Mouse (Mus musculus) lung, postnatal 25 days (tissue): ENCODE results near the gene Cdc42ep5.

Experiments used
- DNase-seq: peaks from one replicate; pipeline ENCODE4 v3.0.0; 2022; ENCODE audit warnings: low spot score

Gene Cdc42ep5

DNA sequence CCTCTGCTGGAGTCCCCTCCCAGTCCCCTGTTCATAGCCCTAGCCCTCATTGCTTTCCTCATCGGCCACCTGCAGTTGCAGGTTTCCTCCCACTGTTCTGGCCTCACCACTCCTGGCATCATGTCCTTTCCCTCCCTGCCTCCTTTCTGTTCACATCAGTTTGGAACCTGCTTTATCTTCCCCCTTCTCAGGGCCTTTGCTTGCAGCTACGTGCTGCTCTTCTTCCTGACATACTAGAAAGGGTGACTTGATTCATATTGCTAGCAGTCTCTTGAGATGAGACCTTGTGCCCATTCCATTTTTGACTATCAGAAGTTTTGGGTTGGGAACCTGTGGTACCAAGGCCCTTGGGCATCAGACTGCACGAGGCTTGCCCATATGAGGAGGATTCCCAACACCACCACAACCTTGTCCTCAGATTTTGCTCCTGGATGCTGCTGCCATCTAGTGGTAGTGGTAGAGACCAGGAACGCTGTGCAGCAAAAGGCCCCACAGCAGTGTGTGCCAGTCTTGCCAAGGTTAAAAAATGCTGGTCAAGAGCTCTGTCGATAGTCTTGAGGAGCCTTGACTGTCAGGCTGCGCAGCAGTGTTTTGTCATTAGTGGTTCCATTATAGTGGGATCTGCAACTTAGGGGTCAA lies 19.0 kb downstream of the Cdc42ep5 start:
- DNase-seq, result peak; percentile 63

DNA sequence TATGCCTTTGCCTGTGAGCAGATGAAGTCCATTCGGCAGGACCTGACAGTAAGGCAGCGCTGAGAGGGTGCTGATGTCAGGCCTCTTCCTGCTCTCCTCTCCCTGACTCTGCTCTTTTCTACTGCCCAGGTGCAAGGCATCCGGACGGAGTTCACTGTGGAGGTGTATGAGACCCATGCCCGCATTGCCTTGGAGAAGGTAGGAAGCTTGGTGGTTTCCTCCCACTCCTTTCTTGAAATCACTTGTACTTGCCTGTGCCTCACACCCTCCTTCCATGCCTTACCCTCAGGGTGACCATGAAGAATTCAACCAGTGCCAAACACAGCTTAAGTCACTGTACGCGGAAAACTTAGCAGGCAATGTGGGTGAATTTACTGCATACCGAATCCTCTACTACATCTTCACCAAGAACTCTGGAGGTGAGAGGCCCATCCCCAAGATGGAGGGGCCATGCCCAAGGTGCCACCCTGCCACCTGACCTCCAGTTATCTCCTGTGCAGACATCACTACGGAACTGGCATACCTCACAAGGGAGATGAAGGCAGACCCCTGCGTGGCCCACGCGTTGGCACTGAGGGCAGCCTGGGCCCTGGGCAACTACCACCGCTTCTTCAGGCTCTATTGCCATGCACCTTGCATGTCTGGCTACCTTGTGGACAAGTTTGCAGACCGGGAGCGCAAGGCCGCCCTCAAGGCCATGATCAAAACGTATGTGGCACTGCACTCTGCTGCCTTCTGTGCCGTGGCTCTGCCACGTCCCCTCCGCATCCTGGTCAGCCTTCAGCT lies 19.7 kb downstream of the Cdc42ep5 start:
- DNase-seq, result no peak

DNA sequence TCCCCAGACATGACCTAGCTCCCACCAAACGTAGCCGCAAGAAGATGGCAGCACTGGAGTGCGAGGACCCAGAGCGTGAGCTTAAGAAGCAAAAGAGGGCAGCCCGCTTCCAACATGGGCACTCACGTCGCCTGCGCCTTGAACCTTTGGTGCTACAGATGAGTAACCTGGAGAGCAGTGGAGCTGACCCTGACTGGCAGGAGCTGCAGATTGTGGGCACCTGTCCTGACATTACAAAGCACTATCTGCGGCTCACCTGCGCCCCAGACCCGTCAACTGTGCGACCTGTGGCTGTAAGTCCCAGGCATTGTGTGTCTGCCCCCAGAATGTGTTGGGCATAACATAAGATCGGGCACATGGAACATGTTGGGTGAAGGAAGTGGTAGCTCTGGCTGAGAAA lies 20.6 kb downstream of the Cdc42ep5 start:
- DNase-seq, result no peak

DNA sequence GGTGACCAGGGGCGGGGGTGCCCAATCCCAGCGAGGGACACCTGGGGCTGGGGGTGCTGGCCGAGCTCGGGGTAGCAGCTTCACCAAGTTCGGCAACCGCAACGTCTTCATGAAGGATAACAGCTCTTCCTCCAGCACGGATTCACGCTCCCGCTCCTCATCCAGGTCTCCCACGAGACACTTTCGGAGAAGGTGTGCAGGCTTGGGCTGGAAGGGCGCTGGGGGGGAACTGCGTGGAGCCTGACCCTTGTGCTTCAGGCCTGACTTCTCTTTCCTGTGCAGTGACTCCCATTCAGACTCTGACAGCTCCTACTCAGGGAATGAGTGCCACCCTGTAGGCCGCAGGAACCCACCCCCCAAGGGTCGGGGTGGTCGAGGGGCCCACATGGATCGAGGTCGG lies 21.2 kb downstream of the Cdc42ep5 start:
- no peak for DNase-seq

DNA sequence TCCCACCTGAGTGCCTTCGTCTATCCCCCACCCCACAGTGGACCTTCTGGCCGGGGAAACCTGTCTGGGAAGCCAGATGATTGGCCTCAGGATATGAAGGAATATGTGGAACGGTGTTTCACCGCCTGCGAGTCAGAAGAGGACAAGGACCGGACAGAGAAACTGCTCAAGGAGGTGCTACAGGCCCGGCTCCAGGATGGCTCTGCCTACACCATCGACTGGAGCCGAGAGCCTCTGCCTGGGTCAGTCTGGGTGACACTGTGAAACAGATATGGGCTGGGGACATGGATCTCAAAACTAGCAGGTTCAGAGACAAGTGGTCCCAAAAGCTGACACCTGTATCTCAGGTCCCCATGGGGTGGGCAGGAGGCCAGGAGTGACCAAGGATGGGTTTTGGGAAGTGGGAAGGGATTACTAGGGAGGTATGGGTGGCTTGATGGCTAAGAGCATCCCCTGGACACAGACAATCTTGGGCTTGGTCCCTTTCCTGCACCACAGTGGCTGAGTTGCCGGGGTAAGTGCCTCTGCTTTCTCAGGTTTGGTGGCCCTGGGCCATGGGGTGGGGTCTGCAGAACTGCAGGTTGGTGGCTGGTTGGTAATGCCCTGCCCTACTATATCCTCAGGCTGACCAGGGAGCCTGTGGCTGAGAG lies 21.7 kb downstream of the Cdc42ep5 start:
- DNase-seq, result no peak

DNA sequence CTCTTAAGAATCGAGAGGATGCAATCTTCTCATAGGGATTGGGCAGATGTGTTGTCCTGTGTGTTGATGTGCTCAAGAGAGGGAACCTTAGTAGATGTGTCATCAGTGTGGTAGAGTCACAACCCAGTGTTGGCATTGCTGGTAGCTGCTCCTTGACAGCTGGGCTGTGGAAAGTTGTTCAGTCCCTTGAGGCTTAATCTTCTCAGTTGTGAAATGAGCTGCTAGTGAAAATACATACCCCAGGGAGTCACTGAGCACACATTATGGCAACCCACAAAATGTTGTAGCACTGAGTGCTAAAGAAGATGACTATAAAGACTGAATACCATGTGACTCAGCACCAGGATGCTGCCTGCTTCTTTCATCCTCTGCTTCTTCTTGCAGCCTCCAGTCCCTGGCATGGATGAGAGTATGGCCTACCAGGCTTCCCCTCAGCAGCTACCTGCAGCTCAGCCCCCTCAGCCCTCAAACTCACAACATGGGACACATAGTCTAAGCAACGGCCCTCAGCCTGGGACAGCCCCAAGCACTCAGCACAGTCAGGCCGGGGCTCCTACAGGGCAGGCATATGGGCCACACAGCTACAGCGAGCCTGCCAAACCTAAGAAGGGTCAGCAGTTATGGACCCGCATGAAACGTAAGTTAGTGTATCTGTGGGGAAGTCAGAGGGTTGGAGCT lies 22.9 kb downstream of the Cdc42ep5 start:
- no peak for DNase-seq

DNA sequence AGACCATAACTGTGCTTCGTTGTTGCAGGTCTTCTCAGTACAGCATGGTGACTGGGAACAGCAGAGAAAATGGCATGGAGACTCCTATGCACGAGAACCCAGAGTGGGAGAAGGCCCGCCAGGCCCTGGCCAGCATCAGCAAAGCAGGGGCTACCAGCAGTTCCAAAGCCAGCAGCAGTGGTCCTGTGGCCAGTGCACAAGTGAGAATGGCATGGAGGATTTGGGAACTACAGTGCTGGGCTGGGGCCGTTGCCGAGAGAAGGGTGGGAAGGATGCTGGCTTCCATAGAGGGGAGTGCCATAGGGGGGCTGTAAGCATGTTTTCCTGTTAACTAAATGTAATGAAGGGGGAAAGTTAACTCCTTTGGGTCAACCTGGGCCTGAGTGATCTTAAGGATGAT lies 25.3 kb downstream of the Cdc42ep5 start:
- DNase-seq, result no peak

DNA sequence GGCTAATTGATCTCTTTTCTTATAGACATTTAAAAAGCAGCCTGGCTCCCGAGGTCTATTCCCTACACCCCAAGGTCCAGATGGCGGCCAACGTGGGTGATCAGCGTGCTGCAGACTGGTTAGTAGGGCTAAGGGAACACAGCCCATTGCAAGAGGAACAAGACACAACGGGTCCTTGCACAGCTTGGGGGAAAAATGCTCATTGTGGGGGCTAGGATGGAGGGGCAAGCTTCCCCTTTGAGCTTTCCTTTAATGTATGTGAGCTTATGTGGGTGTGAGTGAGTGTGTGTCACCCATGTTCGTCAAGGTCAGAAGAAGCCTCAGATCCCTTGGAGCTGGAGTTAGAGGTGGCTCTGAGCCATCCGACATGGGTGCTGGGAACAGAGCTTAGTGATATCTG lies 26.0 kb downstream of the Cdc42ep5 start:
- DNase-seq, result no peak

DNA sequence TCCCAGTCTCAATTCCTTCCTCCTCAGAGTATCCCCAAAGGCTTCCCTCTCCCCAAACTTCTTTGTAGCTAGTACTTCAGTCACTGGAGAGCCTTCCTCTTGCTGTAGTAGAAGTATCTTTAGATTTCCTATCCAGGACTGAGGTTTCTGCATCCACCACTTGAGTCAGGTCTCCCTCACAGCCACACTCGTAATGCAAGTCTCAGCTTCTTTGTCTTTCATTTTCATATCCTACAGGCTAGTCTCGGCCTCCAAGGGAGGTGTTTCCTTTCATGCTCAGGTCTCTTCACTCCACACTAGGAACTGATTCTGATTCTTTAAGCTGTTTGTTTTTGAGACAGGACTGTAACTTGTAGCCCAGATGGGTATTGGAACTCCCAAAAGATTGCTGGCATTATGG lies 26.5 kb downstream of the Cdc42ep5 start:
- DNase-seq, result no peak

DNA sequence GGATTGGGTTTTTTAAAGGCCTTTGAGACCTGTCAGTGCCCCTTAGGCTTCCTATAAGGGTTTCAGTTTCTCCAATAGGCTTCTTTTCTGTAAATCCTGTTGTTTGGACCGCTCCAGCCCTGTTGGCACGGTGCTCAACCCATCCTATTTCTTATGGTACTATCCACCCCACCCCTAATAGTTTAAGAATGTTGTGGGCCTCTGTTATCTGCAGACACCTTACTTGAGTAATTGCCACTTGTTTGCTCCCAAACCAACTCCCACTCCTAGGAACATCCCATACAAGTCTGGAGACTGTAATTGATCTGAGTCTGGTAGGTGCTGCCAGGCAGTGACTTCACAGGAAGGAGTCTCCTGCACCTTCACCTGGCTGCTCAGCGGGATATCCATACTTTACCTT lies 26.9 kb downstream of the Cdc42ep5 start:
- DNase-seq, result no peak

DNA sequence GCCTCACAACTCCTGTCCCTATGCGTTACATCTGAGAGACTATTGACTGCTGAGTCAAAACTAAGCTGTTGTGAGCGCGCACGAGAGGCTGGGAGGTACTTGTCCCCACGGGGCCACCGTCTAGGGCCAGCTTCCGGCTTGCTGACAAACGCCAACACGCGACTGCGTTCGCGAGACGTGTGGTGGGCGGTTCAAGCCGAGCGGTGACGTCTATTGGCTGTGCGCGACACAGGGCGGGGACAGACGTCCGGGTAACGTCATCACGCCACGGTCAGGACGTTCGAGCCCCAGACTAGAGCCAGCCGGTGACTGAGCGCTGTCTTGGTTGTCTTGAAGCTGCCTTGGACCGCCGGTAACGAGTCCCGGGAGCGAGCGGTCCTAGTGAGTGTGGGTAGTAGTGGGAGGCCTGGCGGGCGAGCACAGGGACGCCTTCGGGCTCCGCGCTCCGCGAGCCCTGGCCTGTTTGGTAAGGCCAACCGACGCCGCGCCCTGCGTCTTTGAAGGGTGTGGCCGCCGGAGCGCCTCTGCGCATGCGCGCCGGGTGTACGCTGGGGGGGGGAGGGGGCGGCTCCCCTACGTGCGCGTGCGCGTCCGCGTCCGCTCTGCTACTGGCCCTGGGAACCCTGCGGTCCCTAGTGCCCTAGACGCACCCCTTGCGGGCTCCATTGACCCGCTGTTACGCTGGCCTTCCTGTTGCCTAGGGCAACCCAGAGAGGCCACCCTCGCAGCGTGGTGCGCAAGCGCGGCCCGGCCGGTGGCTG lies 27.7 kb downstream of the Cdc42ep5 start, which contains the start of gene Leng8:
Gene Leng8, plus strand, starts transcription at position 269 of the 761 bp plus-strand sequence.
- peak; percentile 99 for DNase-seq

DNA sequence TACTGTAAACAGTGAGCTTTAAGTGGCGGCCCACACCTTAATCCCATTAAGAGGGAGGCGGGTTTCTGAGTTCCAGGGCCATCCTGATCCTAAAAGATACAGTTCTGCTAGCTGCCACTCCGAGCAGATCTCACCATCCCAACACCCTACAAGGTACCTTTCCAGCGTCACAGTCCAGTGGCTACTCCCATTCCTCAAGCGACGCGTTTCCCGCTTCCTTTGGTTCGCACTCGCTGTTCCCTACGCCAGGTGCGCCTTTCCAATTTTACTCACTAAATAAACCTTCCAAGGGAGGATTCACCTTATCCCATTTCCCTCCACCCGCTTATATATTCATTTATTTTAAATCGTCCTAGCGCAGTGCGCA lies 28.3 kb downstream of the Cdc42ep5 start:
- no peak for DNase-seq

DNA sequence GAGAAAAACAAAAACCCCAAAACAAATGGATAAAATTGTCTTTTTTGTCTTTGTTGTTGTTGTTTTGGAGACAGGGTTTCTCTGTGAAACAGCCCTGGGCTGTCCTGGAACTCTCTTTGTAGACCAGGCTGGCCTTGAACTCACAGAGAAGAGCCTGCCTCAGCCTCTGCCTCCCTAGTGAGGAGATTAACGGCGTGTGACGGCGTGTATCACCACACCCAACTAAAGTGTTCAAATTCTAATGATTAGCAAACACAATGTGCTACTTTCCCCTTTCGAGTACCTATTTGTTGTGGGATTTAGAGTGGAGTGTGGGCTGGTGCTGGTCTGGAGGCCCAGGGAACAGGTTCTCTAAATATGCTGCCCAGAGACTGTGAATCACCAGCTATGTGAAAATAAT lies 29.7 kb downstream of the Cdc42ep5 start:
- DNase-seq, result no peak

DNA sequence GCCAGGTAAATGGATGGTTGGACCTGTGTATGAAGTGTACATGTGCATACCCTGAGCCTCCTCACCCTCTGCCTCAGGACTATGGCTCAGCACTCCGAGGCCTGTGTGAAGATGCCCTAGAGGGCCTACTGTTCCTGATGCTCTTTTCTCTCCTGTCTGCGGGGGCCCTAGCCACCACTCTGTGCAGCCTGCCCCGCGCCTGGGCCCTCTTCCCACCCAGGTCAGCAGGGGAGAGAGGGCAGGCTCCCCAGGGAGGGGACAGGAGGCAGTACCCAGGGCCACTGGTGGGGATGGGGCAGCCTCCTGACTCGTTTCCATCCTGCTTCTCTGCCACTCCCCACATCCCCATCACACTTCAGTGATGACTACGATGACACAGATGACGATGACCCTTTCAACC lies 31.7 kb downstream of the Cdc42ep5 start:
- DNase-seq, result no peak

DNA sequence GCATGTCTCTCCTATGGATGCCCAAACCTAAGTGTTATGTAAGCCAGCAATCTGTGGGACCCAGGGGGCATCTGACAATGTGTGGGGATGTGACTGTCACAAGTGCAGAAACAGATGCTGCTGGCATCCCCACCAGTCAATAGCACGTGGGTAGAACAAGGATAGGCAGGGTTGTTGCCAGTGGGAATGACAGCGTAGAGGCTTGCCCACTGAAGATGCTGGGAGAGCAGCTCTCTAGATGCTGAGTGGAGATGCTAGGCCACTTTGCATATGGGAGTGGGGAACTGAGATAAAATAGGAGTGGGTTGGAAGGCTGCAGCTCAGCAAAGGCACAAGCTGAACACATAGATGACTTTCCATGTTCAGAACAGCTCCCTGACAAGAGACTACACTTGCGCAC lies 32.1 kb downstream of the Cdc42ep5 start:
- DNase-seq, result no peak

DNA sequence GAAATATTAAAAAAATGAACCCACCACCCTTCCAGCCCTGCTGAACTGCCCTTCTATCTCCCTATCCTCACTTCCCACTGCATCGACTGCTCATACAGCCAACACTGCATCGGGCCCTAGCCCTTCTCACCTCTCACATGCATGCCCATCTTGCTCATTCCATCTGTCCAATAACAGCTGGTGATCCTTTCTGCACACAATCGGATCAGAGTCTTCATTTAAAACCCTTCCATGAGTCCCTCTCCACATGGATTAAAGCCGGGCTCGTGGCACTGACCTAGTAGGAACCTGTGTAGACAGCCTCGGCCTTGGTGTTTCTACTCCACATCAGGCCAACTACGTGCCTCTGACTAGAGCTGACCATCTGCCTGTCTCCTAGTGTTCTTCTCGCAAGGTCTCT lies 32.7 kb downstream of the Cdc42ep5 start:
- DNase-seq, result no peak

DNA sequence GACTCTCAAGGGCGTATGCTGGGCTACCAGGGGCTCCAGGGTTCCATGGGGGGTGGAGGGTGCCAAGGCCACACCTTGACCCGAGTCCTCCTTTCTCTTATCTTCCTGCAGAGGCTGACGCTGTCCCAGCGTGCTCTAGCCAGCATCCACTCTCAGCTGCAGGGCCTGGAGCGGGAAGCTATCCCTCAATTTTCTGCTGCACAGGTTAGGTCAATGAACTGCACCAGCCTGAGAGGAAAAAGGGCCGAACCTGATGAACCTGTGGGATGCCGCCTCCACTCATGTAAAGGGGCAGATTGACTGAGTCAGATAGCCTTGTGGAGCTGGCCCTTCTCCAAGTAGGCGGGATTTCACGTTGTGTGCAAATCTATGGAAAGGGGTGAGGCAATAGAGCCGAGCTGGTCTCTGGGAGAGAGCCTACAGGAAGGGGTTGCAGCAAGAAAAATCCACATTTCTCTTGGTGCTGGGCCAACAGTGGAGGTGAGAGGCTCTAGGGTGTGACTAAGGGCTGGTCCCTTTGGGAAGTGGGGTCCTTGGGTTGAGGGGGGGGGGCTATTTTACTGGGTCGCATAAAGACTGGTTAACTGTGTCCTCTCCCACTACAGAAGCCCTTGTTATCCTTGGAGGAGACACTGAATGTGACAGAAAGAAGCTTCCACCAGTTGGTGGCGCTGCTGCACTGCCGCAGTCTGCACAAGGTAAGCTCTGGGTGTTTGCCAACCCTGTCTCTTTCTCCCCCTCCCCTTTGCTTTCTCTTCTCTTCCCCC lies 33.8 kb downstream of the Cdc42ep5 start:
- DNase-seq, result peak; percentile 75

DNA sequence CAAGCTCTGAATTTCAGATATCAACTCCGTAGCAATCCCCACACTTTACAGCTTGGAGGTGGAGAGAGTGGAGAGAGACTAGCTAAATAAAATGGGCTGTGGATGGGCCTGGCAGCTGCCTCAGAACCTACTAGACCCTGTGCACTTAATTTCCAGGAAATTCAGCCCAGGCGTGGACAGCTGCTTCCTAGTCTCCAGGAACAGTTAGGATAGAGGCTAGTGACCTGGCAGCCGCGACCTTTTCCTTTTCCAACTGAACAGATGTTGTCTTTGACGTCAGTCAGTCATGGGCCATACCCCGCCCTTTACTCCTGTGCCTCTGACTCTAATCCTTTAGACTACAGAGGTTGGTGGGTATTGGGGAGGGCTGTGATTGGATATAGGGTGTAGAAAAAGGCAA lies 35.8 kb downstream of the Cdc42ep5 start:
- DNase-seq, result peak; percentile 44

DNA sequence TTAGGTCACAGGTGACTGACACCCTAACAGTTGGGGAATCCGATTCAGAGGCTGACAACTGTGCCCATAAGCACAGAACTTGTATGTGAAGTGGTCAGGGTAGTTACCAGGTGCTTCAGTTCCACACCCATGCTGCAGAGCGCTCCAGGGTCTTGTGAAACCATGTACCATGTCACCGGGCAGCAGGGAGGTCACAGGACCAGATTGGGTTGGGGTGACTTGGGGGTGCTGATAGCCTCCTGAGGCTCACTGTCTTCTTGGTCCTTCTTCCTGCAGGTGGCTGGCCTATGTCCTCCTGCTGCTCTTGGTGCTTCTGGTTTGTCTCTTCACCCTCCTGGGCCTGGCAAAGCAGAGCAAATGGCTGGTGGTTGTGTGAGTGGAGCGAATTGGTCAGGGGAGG lies 36.8 kb downstream of the Cdc42ep5 start:
- no peak for DNase-seq

DNA sequence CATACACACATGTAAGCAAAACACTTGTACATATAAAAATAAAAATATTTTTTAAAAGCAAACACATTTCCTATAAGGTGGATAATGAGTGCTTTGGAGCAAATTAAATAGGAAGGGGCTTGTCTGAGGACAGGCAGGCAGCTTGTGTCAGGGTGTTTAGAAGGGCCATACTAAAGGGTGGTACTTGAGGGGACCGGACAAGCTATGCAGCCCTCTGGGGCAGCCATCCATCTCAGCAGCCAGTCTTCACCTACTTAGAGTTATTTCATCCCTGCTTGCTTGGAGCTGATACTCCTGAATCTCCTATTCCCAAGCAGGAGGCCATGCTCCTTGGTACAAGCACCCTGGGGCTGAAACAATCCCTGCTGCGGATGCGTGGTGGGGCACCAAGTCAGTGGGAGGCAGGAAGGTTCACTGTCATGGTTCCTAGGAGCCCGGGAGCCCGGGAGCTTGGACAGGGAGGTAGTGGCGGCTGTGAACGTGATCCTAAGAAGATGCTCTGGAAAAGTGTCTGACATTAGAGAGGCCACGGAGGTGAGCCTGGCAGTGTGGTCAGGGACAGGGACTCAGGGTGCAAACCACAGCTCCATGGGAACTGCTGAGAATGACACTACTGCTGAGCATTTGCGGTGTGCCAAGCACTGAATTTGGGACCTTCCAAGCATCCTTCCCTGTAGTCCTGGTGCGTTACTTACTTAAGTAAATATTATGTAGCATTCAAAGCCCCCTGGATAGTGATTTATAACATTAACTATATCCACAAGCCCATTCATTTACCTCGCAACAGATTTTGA lies 37.5 kb downstream of the Cdc42ep5 start:
- no peak for DNase-seq
